Comparison of ENCODE assay signal across 16 mouse cellular contexts in genomic region chr1:43500121-43500520, GRCm38 (mm10). TPM values are rescaled to one million over a fixed set of nuclear protein-coding genes. Genes with fewer than 3 reads are reported as not detected.
DNase-seq lines count a peak whose midpoint lies in the region; ATAC-seq lines count a peak whose summit lies in the region.
"Had no signal": no experiment of that assay in that cellular context is flagged by ENCODE, and none has a peak within 500 bp of the region (broad histone marks: within the 10 kb centered on the region; RNA-seq: fewer than 3 reads in every experiment).

No protein-coding gene starts in this region.

- H3K4me2 ChIP-seq in liver, embryonic 13.5 days: no peak overlapping the region
- no peak overlapping the region for H3K4me2 ChIP-seq in liver, embryonic 11.5 days
- H3K4me2 ChIP-seq: heart, embryonic 11.5 days; hindbrain, embryonic 14.5 days; lung, embryonic 15.5 days had no signal

- no peak for ATAC-seq in liver, embryonic 13.5 days (ENCODE audit: low read depth)
- ATAC-seq in liver, embryonic 11.5 days (replicated peaks; ENCODE audit: low FRiP score): no peak
- ATAC-seq in activated CD4-positive, CD25-positive, alpha-beta regulatory T cell, adult 4 months: peak; percentile 75
- ATAC-seq: midbrain, embryonic 16.5 days had no signal

- no peak overlapping the region for H3K4me3 ChIP-seq in liver, embryonic 13.5 days (replicated peaks)
- H3K4me3 ChIP-seq in liver, embryonic 11.5 days (ENCODE audit: low read depth, low read length): no peak overlapping the region
- peak overlapping the region; percentile 35 for H3K4me3 ChIP-seq in megakaryocyte, embryonic 14.5 days (replicated peaks)
- H3K4me3 ChIP-seq: embryonic facial prominence, embryonic 10.5 days; gastrocnemius, adult 2 months; lung, embryonic 15.5 days had no signal

- H3K4me1 ChIP-seq in liver, embryonic 13.5 days (replicated peaks): peaks cover 72% of the 10 kb centered on the region
- H3K4me1 ChIP-seq in liver, embryonic 11.5 days (replicated peaks; ENCODE audit: control insufficient read depth, insufficient read depth, low read length): peaks cover 25% of the 10 kb centered on the region
- H3K4me1 ChIP-seq in megakaryocyte, embryonic 14.5 days: peaks cover 95% of the 10 kb centered on the region

- H3K9me3 ChIP-seq in liver, embryonic 13.5 days (replicated peaks): no peaks in the 10 kb centered on the region
- H3K9me3 ChIP-seq in liver, embryonic 11.5 days (ENCODE audit: control insufficient read depth, low read length): no peaks in the 10 kb centered on the region
- no peaks in the 10 kb centered on the region for H3K9me3 ChIP-seq in megakaryocyte, embryonic 14.5 days
- H3K9me3 ChIP-seq: embryonic facial prominence, embryonic 10.5 days; lung, embryonic 15.5 days had no signal

- WGBS in liver, embryonic 13.5 days (ENCODE audit: insufficient replicate concordance): 29% methylated on average over 5 of the region's 5 CpGs
- WGBS in liver, embryonic 11.5 days: 63% methylated on average over 5 of the region's 5 CpGs

- H3K27me3 ChIP-seq in liver, embryonic 13.5 days: no peaks in the 10 kb centered on the region
- H3K27me3 ChIP-seq in liver, embryonic 11.5 days (replicated peaks; ENCODE audit: control insufficient read depth, insufficient read depth, low read length): no peaks in the 10 kb centered on the region
- H3K27me3 ChIP-seq in megakaryocyte, embryonic 14.5 days (replicated peaks): no peaks in the 10 kb centered on the region
- H3K27me3 ChIP-seq: lung, embryonic 15.5 days had no signal

- peak overlapping the region; percentile 6; the same call in 1 of the 2 replicates for H3K27ac ChIP-seq in liver, embryonic 13.5 days
- no peak overlapping the region for H3K27ac ChIP-seq in liver, embryonic 11.5 days (ENCODE audit: low read depth, low read length)
- H3K27ac ChIP-seq: embryonic facial prominence, embryonic 10.5 days; gastrocnemius, adult 2 months; hindbrain, embryonic 14.5 days; lung, embryonic 15.5 days had no signal

- no peaks in the 10 kb centered on the region for H3K36me3 ChIP-seq in liver, embryonic 13.5 days
- no peaks in the 10 kb centered on the region for H3K36me3 ChIP-seq in liver, embryonic 11.5 days (ENCODE audit: control insufficient read depth, insufficient read depth, low read length)
- H3K36me3 ChIP-seq in megakaryocyte, embryonic 14.5 days (replicated peaks; ENCODE audit: low read length): peaks cover 79% of the 10 kb centered on the region
- H3K36me3 ChIP-seq: embryonic facial prominence, embryonic 10.5 days; lung, embryonic 15.5 days had no signal

- no peak overlapping the region for H3K9ac ChIP-seq in liver, embryonic 13.5 days
- no peak overlapping the region for H3K9ac ChIP-seq in liver, embryonic 11.5 days (ENCODE audit: low read depth, low read length)
- H3K9ac ChIP-seq: hindbrain, embryonic 14.5 days; lung, embryonic 15.5 days had no signal

- no peak for DNase-seq in liver, embryonic 13.5 days
- no peak for DNase-seq in liver, embryonic 11.5 days (ENCODE audit: low spot score)
- DNase-seq in thymus, postnatal 36 days: peak; percentile 49 to 58
- no peak for DNase-seq in frontal cortex, postnatal 10 days (ENCODE audit: low spot score in 2 of 2)
- DNase-seq in adrenal gland, adult 2 months: no peak
- DNase-seq: adrenal gland, postnatal 36 days; cerebellum, adult 11-12 months; gastrocnemius, adult 2 months; kidney, adult 9 months had no signal

RNA-seq across cellular contexts. Expression of gene Nck2, which starts 55.7 kb away (rescaled TPM):
- 10.5 and 12.6 TPM in 2 replicates for polyA plus RNA-seq in liver, embryonic 13.5 days (2015; fragmentation: Nextera tagmentation; extraction: Ambion mirVana)
- 24.5 and 26.0 TPM in 2 replicates for polyA plus RNA-seq in liver, embryonic 11.5 days (2014; fragmentation: Nextera tagmentation; extraction: Ambion mirVana)
- polyA plus RNA-seq in activated CD4-positive, CD25-positive, alpha-beta regulatory T cell, adult 4 months (2017; shearing (Covaris generic)): 10 to 100 TPM; 18.5 to 24.0 TPM
- polyA plus RNA-seq in megakaryocyte, embryonic 14.5 days (2012; ENCODE audit: insufficient read depth, low replicate concordance): 106 and 185 TPM in 2 replicates
- 10 to 100 TPM; 25.5 to 29.4 TPM for total RNA-seq in adrenal gland, adult 2 months (2021)
- 30.5 and 33.4 TPM in 2 replicates for polyA plus RNA-seq in adrenal gland, adult 2 months (2012; rRNA removed)

Comparison
In these comparisons a context has a peak if more than half of its experiments do, and no peak if none do; other contexts are left out.
1. DNase-seq: peak in thymus, postnatal 36 days (2 of 2); none in liver, embryonic 13.5 days (single experiment), liver, embryonic 11.5 days (single experiment), frontal cortex, postnatal 10 days (0 of 2) and adrenal gland, adult 2 months (single experiment).